In the genomic region with DNA sequence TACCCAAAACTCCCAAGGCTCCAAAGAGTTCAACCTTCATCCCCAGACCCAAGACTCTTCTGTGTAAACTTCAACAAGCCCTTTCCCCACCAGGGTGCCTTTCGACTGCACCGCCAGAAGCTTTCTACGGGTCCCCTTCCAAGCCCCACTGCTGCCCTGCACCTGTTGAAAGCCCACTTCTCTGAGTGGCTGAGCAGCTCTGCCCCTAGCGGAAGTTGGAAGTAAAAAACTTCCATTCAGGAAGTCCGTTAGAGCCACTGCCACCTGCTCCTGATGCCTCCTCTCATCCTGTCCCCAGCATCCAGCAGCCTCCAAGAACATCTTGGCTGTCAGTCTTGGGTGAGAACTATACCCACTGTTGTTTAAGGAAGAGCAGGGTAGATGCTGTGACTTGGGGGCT, we compare ENCODE assay signal across 8 mouse cellular contexts. TPM values are rescaled to one million over a fixed set of nuclear protein-coding genes. Genes with fewer than 3 reads are reported as not detected.
DNase-seq lines count a peak whose midpoint lies in the region; ATAC-seq and TF ChIP-seq lines count a peak whose summit lies in the region.

Wscd1 (plus strand) TSS at position 250 of the 400 bp plus-strand sequence.

- no peak; the same call in 1 of the 2 replicates for TF ChIP-seq CTCF in kidney, adult 2 months (conservative IDR thresholded peaks at IDR 0.05; ENCODE audit: insufficient read depth, insufficient read length, low read depth, low read length)

- peak; percentile 33 for DNase-seq in kidney, adult 2 months
- no peak for DNase-seq in kidney, adult 11 months
- DNase-seq in forebrain, embryonic 14.5 days (ENCODE audit: low spot score): peak; percentile 83
- DNase-seq in layer of hippocampus, postnatal 10 days (ENCODE audit: low spot score in 2 of 2): peak in 1 of 2 experiments; percentile 63
- peak; percentile 58 for DNase-seq in midbrain, embryonic 10.5 days (ENCODE audit: low spot score)
- no peak for DNase-seq in B cell, adult 2 months
- no peak for DNase-seq in spleen, adult 12 weeks (ENCODE audit: low spot score)

- H3K27me3 ChIP-seq in kidney, adult 2 months (replicated peaks; ENCODE audit: control insufficient read depth, insufficient read depth, low read length): no peaks in the 10 kb centered on the region; the same call in 1 of the 2 replicates
- no peaks in the 10 kb centered on the region for H3K27me3 ChIP-seq in forebrain, embryonic 14.5 days (replicated peaks; ENCODE audit: control insufficient read depth, insufficient read depth, low read length)
- peaks cover 41% of the 10 kb centered on the region for H3K27me3 ChIP-seq in midbrain, embryonic 10.5 days (ENCODE audit: low read depth, poor library complexity, severe bottlenecking)

- H3K27ac ChIP-seq in kidney, adult 2 months (ENCODE audit: insufficient read depth, low read depth, low read length): no peak within 1 kb of the TSS
- H3K27ac ChIP-seq in brown adipose tissue, adult 24 weeks (replicated peaks; ENCODE audit: low read depth, low read length): no peak within 1 kb of the TSS
- H3K27ac ChIP-seq in forebrain, embryonic 14.5 days (ENCODE audit: low read depth, low read length): peak within 1 kb of the TSS; percentile 70
- peak within 1 kb of the TSS; percentile 96 for H3K27ac ChIP-seq in midbrain, embryonic 10.5 days (replicated peaks)

- 0 out of 2 replicates have a peak, but pooled peaks have one; percentile 1 for ATAC-seq in forebrain, embryonic 14.5 days

- peak within 1 kb of the TSS; percentile 94 for H3K4me2 ChIP-seq in forebrain, embryonic 14.5 days (ENCODE audit: low read length)

- H3K4me3 ChIP-seq in kidney, adult 2 months (ENCODE audit: insufficient read depth, low read depth, low read length): peak within 1 kb of the TSS; percentile 52
- peak within 1 kb of the TSS; percentile 60 for H3K4me3 ChIP-seq in brown adipose tissue, adult 24 weeks (ENCODE audit: insufficient read depth, low read depth, low read length)
- H3K4me3 ChIP-seq in forebrain, embryonic 14.5 days (ENCODE audit: low read depth, low read length): peak within 1 kb of the TSS; percentile 86
- H3K4me3 ChIP-seq in midbrain, embryonic 10.5 days: peak within 1 kb of the TSS; percentile 94

- H3K36me3 ChIP-seq in kidney, adult 2 months (ENCODE audit: control insufficient read depth, insufficient read depth, low read length): no peaks in the 10 kb centered on the region
- no peaks in the 10 kb centered on the region for H3K36me3 ChIP-seq in forebrain, embryonic 14.5 days (ENCODE audit: control insufficient read depth, insufficient read depth, low read length)
- no peaks in the 10 kb centered on the region for H3K36me3 ChIP-seq in midbrain, embryonic 10.5 days

- 18% methylated on average over 5 of the region's 5 CpGs for WGBS in kidney, adult 2 months
- WGBS in forebrain, embryonic 14.5 days: 2% methylated on average over 5 of the region's 5 CpGs
- WGBS in midbrain, embryonic 10.5 days: 9% methylated on average over 5 of the region's 5 CpGs

- H3K9ac ChIP-seq in forebrain, embryonic 14.5 days (ENCODE audit: low read length): peak within 1 kb of the TSS; percentile 91

- H3K9me3 ChIP-seq in forebrain, embryonic 14.5 days (replicated peaks; ENCODE audit: control insufficient read depth, low read length): no peaks in the 10 kb centered on the region
- no peaks in the 10 kb centered on the region for H3K9me3 ChIP-seq in midbrain, embryonic 10.5 days (replicated peaks)

- no peak for TF ChIP-seq POLR2A in kidney, adult 2 months (IDR thresholded peaks at IDR 0.05; ENCODE audit: low read depth, low read length)

- no peaks in the 10 kb centered on the region for H3K4me1 ChIP-seq in kidney, adult 2 months (ENCODE audit: control insufficient read depth, insufficient read depth, low read length)
- H3K4me1 ChIP-seq in brown adipose tissue, adult 24 weeks (ENCODE audit: control insufficient read depth, insufficient read depth, insufficient read length, low read length): peaks cover 8% of the 10 kb centered on the region
- H3K4me1 ChIP-seq in forebrain, embryonic 14.5 days (ENCODE audit: control insufficient read depth, insufficient read depth, low read length): peaks cover 29% of the 10 kb centered on the region
- peaks cover 60% of the 10 kb centered on the region for H3K4me1 ChIP-seq in midbrain, embryonic 10.5 days

RNA-seq across cellular contexts. Expression of gene Wscd1, which starts in this region (rescaled TPM):
- polyA plus RNA-seq in kidney, adult 2 months (2012; rRNA removed): 11.5 and 12.5 TPM in 2 replicates
- polyA plus RNA-seq in brown adipose tissue, adult 24 weeks (2012; ENCODE audit: insufficient read depth, insufficient read length, missing spikeins): 1.0 and 1.2 TPM in 2 replicates
- polyA plus RNA-seq in forebrain, embryonic 14.5 days (2014; fragmentation: Nextera tagmentation; extraction: Ambion mirVana): 23.1 and 31.7 TPM in 2 replicates
- 10 to 100 TPM; 89.2 to 96.5 TPM for total RNA-seq in layer of hippocampus, postnatal 10 days (2021)
- polyA plus RNA-seq in midbrain, embryonic 10.5 days (2016; fragmentation: Nextera tagmentation; extraction: Ambion mirVana): 61.5 and 86.9 TPM in 2 replicates

Comparison
In these comparisons a context has a peak if more than half of its experiments do, and no peak if none do; other contexts are left out.
1. DNase-seq: peak in kidney, adult 2 months (single experiment), forebrain, embryonic 14.5 days (single experiment) and midbrain, embryonic 10.5 days (single experiment); none in kidney, adult 11 months (single experiment), B cell, adult 2 months (0 of 2) and spleen, adult 12 weeks (single experiment).
2. H3K27ac ChIP-seq: peak in forebrain, embryonic 14.5 days (single experiment) and midbrain, embryonic 10.5 days (single experiment); none in kidney, adult 2 months (single experiment) and brown adipose tissue, adult 24 weeks (single experiment).
3. Peak in every context shown above with its lines, with median percentiles within 50 percentile points of each other: H3K4me3 ChIP-seq.